Mouse (Mus musculus) intestine, embryonic 14.5 days (tissue): ENCODE measurements around the gene Gse1. TPM values are rescaled to one million over a fixed set of nuclear protein-coding genes. Genes with fewer than 3 reads are reported as not detected.
A peak's percentile ranks its signal among the peaks of the same experiment; 100 is the strongest.

Experiments used
- ATAC-seq: fragments of 200-750 bp; cut with Nextera tagmentation; replicated peaks from 2 replicates; pipeline ENCODE4 v1.8.0; 2017; ENCODE audit warnings: low read depth, moderate number of reproducible peaks, moderate TSS enrichment, moderate library complexity; ENCODE audit not compliant: low FRiP score, low TSS enrichment
- DNase-seq: peaks from one replicate; pipeline ENCODE4 v3.0.0-alpha.2; 2018; ENCODE audit warnings: low spot score
- H3K27ac ChIP-seq: fragments of 300-500 bp; sonication (generic); 2 replicates; pipeline ENCODE4 v1.5.1; 2014; ENCODE audit warnings: low read depth, mild to moderate bottlenecking, control low read depth
- H3K27me3 ChIP-seq: fragments of 300-500 bp; sonication (generic); replicated peaks from 2 replicates; pipeline ENCODE4 v1.6.1; 2014; ENCODE audit warnings: low read length, control low read depth; ENCODE audit not compliant: control insufficient read depth, insufficient read depth
- H3K36me3 ChIP-seq: fragments of 300-500 bp; sonication (generic); 2 replicates; pipeline ENCODE4 v1.6.1; 2014; ENCODE audit warnings: low read length, control low read depth; ENCODE audit not compliant: control insufficient read depth, insufficient read depth
- H3K4me1 ChIP-seq: fragments of 300-500 bp; sonication (generic); replicated peaks from 2 replicates; pipeline ENCODE4 v1.6.1; 2014; ENCODE audit warnings: low read length, control low read depth, mixed read lengths; ENCODE audit not compliant: control insufficient read depth, insufficient read depth
- H3K4me2 ChIP-seq: fragments of 300-500 bp; sonication (generic); 2 replicates; pipeline ENCODE4 v1.6.1; 2014; ENCODE audit warnings: low read length
- H3K4me3 ChIP-seq: fragments of 300-500 bp; sonication (generic); 2 replicates; pipeline ENCODE4 v1.5.1; 2014; ENCODE audit warnings: low read depth, low read length, control low read depth, mixed read lengths
- H3K9ac ChIP-seq: fragments of 300-500 bp; sonication (generic); 2 replicates; pipeline ENCODE4 v1.6.1; 2014; ENCODE audit warnings: mild to moderate bottlenecking, low read length
- H3K9me3 ChIP-seq: fragments of 300-500 bp; sonication (generic); 2 replicates; pipeline ENCODE4 v1.6.1; 2016; ENCODE audit warnings: low read length, control low read depth; ENCODE audit not compliant: control insufficient read depth
- WGBS: fragments of 180-500 bp; shearing (Covaris S2); extraction: QIAGEN DNeasy Blood & Tissue Kit; methylation state at CpG from one replicate; pipeline ENCODE4 v1.1.7; 2014; 5-methylcytosine and 5-hydroxymethylcytosine counted together
- polyA plus RNA-seq: library from polyadenylated mRNA; unstranded; fragments of >200 nt; fragmentation: Nextera tagmentation; extraction: Ambion mirVana; gene quantifications from 2 replicates; pipeline ENCODE4 v1.2.1, GENCODE M21; 2014

Gene Gse1
- polyA plus RNA-seq, 1 experiment from 2014 or later = 13.3 TPM

DNA sequence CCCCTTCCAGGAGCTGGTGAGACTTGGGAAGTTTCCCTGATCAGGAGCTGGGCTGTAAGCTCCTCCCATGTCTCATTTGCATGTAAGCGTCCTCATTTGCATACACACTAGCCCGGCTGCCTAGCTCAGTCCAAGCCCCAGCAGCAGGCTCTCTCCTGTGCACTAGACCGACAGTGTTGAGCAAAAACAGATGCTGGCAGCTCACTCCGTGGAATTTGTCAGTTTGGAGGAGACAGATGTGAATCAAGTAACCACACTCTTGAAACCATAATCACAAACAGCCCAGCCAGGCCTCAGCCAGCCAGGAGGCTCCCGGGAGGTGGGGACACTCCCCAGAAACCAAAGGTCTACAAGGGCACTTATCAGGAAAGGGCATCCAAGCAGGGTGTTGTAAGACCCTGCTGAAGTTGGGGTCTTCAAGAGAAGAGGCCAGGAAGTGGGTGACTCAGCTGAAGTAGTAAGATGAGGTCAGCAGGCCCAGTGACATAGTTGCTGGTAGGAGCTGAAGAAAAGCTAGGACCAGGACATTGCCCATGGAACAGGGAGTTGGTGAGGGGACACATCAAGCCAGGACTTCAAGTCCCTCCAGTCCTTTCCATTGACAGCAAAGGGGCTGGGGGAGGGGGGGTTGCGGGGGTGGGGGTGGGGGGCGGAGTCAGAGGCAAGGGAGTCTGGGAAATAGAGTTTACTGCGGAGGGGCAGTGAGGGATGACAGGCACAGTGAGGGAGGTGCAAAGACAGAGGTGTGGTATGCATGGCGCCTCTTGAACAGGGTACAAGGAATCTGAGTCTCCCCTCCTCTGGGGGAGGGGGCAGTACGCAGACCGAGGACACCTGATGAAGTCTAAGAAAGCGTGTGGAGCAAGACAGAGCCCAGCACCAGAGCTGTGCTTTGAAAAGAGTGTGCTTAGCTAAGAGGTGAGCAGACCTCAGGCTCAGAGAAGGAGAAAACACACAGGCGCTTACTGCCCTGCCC lies 11.1 kb upstream of the Gse1 start:
- Histone ChIP-seq H3K4me3 (no peak overlapping the region), H3K4me2 (0 out of 2 replicates have a peak overlapping the region, but pooled peaks have one; percentile 18), H3K9me3 (no peaks in the 10 kb centered on the region), H3K36me3 (no peaks in the 10 kb centered on the region), H3K27me3 (no peaks in the 10 kb centered on the region), H3K4me1 (peaks cover 31% of the 10 kb centered on the region), H3K27ac (peak overlapping the region; percentile 78), H3K9ac (no peak overlapping the region)
- ATAC-seq = peak; percentile 77
- WGBS = 15% methylated on average over 13 of the region's 13 CpGs
- DNase-seq = peak; percentile 76

DNA sequence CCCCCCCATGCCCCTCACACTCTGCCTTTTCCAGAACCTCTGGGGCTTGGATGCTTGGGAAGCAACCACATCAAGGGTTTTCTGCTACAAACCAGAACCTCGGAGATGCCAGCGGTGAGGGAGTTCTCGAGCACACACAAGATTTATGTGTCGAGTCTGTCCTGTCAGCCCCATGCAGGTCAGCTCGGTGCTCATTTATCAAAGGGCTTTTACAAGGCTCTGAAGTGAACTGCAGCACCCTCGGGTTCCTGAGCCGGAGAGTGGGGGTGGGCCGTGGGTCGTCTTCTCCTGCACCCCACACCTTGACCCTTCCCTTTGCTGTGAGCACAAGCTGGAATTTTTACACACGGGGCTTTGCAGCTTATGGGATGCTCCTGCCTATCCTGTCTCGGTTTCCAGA lies 5.7 kb upstream of the Gse1 start:
- no peak overlapping the region for H3K4me2 ChIP-seq
- ATAC-seq = no peak
- H3K4me1 ChIP-seq = peaks cover 46% of the 10 kb centered on the region
- H3K4me3 ChIP-seq = no peak overlapping the region
- H3K27ac ChIP-seq = no peak overlapping the region
- no peak overlapping the region for H3K9ac ChIP-seq
- H3K27me3 ChIP-seq = no peaks in the 10 kb centered on the region
- DNase-seq = no peak
- H3K9me3 ChIP-seq = no peaks in the 10 kb centered on the region
- no peaks in the 10 kb centered on the region for H3K36me3 ChIP-seq
- 28% methylated on average over 11 of the region's 11 CpGs for WGBS

DNA sequence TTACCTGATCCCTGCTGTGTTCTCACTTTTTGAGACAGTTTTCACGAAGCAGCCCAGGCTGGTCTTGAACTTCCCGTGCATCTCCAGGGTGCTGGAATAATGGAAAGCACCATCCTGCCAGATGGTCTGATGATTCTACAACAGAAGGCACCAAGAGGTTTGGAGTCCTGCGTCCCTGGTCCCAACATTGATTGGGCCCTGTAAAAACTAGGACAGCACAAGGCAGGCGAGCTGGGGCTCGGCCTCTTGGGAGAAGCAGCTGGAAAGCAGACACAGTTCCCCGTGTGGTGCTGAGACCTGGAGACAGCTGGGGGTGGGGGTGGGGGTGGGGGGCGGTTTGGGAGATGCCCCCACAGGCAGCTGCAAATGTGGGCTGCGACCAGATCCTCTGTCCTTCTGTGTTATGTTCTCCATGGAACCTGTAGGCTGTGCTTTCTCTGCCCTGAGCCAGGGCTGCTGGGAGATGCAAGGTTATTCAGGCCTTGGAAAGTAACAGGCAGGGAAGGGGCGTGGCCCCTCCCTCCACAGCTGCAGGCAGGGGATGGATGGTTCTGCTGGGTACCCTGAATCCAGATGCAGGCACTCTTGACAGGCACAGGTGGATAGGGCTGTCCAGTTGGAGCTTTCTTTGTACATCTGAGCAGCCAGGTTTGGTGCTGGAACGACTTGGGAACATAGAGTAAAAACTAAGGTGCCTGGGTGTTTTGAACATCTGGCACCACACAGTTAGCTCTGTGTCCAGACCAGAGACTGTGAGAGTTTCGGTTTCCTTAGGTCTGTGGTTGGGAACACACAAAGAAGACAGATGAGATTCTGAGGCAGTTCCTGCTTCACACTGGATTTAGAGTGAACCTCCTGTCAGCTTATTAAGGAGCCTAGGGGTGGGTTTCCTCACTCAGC lies 3.5 kb upstream of the Gse1 start:
- Histone ChIP-seq H3K9ac (no peak overlapping the region; the same call in 1 of the 2 replicates), H3K4me3 (no peak overlapping the region), H3K36me3 (no peaks in the 10 kb centered on the region), H3K27ac (no peak overlapping the region; the same call in 1 of the 2 replicates), H3K4me1 (peaks cover 52% of the 10 kb centered on the region), H3K4me2 (no peak overlapping the region), H3K9me3 (no peaks in the 10 kb centered on the region), H3K27me3 (no peaks in the 10 kb centered on the region)
- ATAC-seq (no peak), DNase-seq (no peak)
- WGBS = 46% methylated on average over 11 of the region's 11 CpGs

DNA sequence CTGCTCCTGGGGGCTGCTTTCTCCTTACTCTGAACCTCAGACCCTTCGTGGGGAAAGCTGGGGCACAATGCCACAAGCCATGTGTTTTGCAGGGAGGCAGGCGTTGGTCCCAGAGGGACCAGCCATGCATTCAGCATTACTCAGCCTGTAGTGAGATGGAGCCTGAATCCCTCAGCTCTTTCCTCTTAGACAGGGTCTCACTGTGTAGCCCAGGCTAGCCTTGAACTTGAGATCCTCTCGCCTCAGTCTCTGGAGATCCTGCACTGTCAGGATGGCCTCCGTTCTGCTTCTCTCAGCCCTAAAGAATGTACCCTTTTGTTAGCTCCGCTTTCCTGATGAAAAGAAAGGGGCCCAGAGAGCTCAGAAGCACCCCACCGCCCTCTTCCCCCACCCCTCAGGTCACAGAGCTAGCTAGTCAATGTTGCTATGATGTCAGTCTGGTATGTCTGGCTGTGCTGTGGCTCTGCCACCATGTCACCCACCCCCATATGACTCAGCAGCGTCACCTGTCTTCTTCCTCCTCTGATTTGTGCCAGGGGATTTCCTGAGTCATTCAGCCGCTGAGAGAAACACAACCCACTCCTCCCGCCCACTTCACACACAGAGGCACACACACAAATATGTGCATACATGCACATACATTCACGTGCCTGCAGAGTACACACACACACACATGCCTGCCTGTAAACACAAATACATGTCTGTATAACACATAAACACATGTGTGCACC lies 2.7 kb upstream of the Gse1 start:
- H3K36me3 ChIP-seq = no peaks in the 10 kb centered on the region
- H3K27me3 ChIP-seq = no peaks in the 10 kb centered on the region
- 61% methylated on average over 10 of the region's 10 CpGs for WGBS
- H3K4me3 ChIP-seq = no peak overlapping the region
- no peak for DNase-seq
- H3K4me1 ChIP-seq = peaks cover 60% of the 10 kb centered on the region
- H3K9me3 ChIP-seq = no peaks in the 10 kb centered on the region
- H3K4me2 ChIP-seq = no peak overlapping the region
- no peak for ATAC-seq
- H3K27ac ChIP-seq = no peak overlapping the region; the same call in 1 of the 2 replicates
- H3K9ac ChIP-seq = no peak overlapping the region

DNA sequence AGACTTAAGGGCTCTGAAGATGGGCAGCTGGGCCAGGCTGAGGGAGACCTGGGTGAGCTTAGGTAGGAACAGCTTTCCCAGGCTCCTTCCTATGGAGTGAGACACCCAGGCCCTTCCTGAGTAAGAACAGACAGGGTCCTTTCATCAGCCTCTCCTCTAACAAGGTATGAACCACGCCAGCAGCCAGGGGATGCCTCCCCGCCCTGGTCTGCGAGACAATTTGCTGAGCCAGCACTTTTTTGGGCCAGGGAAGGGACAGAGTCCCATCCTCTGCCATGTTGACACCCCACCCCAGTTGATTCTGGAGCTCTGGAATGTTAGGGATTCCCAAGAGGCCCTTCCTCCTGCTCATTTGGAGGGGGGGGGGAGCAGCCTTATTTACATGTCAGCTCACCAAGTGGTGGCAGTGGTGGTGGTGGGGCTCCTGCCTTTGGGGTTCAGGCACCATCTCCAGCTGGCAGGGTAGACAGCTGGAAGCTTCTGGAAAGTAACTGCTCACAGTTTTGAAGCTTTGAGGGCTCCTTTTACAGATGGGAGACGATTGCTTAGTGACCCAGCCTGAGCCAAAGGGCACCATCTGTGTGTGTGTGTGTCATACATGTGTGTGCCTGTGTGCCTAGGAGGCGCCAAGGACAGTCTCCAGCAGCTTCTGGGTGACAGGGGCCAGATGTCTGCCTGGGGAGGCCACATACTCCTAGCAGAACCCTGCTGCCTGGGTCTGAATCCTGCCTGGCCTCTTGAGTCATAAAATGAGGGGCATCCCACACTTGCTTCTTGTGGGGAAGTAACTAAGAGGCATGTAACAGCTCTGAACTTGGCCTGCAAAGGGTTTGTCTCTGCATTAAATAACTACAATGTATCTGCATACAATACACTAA lies 1.3 kb upstream of the Gse1 start:
- H3K36me3 ChIP-seq = no peaks in the 10 kb centered on the region
- DNase-seq (no peak), ATAC-seq (no peak)
- H3K27me3 ChIP-seq = no peaks in the 10 kb centered on the region
- no peak overlapping the region for H3K9ac ChIP-seq
- H3K4me2 ChIP-seq = peak overlapping the region; percentile 78
- 38% methylated on average over 5 of the region's 5 CpGs for WGBS
- H3K9me3 ChIP-seq = no peaks in the 10 kb centered on the region
- H3K4me1 ChIP-seq = peaks cover 70% of the 10 kb centered on the region
- H3K4me3 ChIP-seq = no peak overlapping the region
- 0 out of 2 replicates have a peak overlapping the region, but pooled peaks have one; percentile 22 for H3K27ac ChIP-seq

DNA sequence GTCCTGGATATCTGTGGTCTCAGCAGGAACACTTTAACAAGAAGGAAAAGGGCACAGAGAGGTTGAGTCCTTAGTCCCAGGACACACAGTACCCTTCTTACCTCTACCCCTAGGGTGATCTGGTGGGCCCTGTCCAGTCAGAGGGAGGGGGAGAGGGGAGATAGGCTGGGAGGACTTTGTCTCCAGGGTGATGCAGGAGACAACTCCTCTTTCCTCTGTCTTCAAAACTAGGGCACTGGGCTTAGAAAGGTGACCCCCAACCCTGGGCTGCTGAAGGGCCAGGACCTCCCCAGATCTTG lies 729 bp upstream of the Gse1 start:
- Histone ChIP-seq H3K27me3 (no peaks in the 10 kb centered on the region), H3K27ac (peak overlapping the region; percentile 10; the same call in 1 of the 2 replicates), H3K36me3 (no peaks in the 10 kb centered on the region), H3K4me3 (no peak overlapping the region), H3K4me1 (peaks cover 69% of the 10 kb centered on the region), H3K4me2 (peak overlapping the region; percentile 78), H3K9me3 (no peaks in the 10 kb centered on the region), H3K9ac (no peak overlapping the region)
- DNase-seq (no peak), ATAC-seq (no peak)

DNA sequence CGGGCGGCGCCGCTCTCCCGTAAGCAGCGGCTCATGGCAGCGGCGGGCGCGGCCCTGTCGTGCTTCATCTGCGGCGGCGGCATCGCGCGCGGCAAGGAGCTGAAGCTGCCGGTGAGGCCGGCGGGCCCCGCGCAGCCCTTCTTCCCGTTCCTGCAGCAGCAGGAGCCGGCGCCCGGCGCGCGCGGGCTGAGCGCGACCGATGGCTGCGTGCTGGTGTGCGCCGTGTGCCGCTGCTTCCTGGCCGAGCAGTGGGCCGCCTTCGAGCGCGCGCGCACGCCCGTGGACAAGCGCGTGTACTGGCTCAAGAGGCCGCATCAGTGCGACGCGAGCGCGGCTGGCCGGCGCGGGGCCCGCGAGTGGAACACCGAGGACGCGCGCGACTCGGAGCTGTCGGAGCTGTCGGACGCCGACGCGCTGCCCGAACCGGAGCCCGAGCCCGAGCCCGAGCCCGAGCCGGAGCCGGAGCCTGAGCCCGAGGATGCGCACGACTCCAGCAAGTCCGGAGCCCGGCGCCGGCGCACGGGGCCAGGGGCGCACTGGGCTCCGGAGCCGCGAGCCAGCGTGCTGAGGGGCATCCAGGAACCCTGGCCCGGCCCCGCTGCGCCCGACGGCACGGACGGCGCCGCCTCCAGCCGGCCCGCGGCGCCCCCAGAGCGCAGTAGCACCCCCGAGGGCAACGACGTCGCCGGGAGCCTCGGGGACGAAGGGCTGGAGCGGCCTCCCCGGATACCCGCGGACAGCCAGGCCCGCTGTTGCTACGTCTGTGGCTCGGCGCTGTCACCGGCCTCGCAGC lies 721 bp downstream of the Gse1 start:
- H3K27me3 ChIP-seq = no peaks in the 10 kb centered on the region
- H3K27ac ChIP-seq = 0 out of 2 replicates have a peak overlapping the region, but pooled peaks have one; percentile 27
- H3K4me2 ChIP-seq = peak overlapping the region; percentile 78
- no peaks in the 10 kb centered on the region for H3K36me3 ChIP-seq
- peak; percentile 67 for DNase-seq
- peak; percentile 24; the same call in 1 of the 2 replicates for ATAC-seq
- H3K4me1 ChIP-seq = peaks cover 78% of the 10 kb centered on the region
- no peaks in the 10 kb centered on the region for H3K9me3 ChIP-seq
- peak overlapping the region; percentile 56 for H3K9ac ChIP-seq
- WGBS = under 1% methylated on average over 124 of the region's 125 CpGs
- peak overlapping the region; percentile 59 for H3K4me3 ChIP-seq
